Mouse (Mus musculus) heart, embryonic 14.5 days (tissue): ENCODE measurements around the gene Ubr2. TPM values are rescaled to one million over a fixed set of nuclear protein-coding genes. Genes with fewer than 3 reads are reported as not detected.

Source experiments
- ATAC-seq: fragments of 200-750 bp; cut with Nextera tagmentation; 2 replicates; pipeline ENCODE4 v1.8.0; 2017; ENCODE audit warnings: low read depth, moderate TSS enrichment; ENCODE audit not compliant: insufficient number of reproducible peaks, insufficient read depth, low FRiP score
- H3K27ac ChIP-seq, 2 experiments: fragments of 200-500 bp in 1 of 2; fragments of 300-500 bp in 1 of 2; sonication (generic) in 1 of 2; replicated peaks in 1 of 2; 2 replicates each; pipeline ENCODE4 v1.5.1; 2012 to 2014; ENCODE audit warnings: low read depth in 2 of 2, low read length in 2 of 2, control low read depth in 1 of 2, mild to moderate bottlenecking in 1 of 2, mixed read lengths in 1 of 2; ENCODE audit not compliant: control insufficient read depth in 1 of 2, insufficient read depth in 1 of 2
- H3K27me3 ChIP-seq: fragments of 300-500 bp; sonication (generic); 2 replicates; pipeline ENCODE4 v1.6.1; 2014; ENCODE audit warnings: mild to moderate bottlenecking, low read length, control low read depth; ENCODE audit not compliant: control insufficient read depth, insufficient read depth
- H3K36me3 ChIP-seq: fragments of 300-500 bp; sonication (generic); 2 replicates; pipeline ENCODE4 v1.6.1; 2014; ENCODE audit warnings: mild to moderate bottlenecking, control low read depth, low read length, mixed read lengths; ENCODE audit not compliant: control insufficient read depth, insufficient read depth
- H3K4me1 ChIP-seq, 2 experiments: fragments of 200-500 bp in 1 of 2; fragments of 300-500 bp in 1 of 2; sonication (generic) in 1 of 2; 2 replicates each; pipeline ENCODE4 v1.6.1; 2012 to 2014; ENCODE audit warnings: low read length in 2 of 2, control low read depth in 1 of 2, mixed read lengths in 1 of 2; ENCODE audit not compliant: control insufficient read depth in 2 of 2, insufficient read depth in 2 of 2
- H3K4me2 ChIP-seq: fragments of 300-500 bp; sonication (generic); 2 replicates; pipeline ENCODE4 v1.6.1; 2014; ENCODE audit warnings: mild to moderate bottlenecking, low read length
- H3K4me3 ChIP-seq, 2 experiments: fragments of 200-500 bp in 1 of 2; fragments of 300-500 bp in 1 of 2; sonication (generic) in 1 of 2; 2 replicates each; pipeline ENCODE4 v1.5.1; 2012 to 2014; ENCODE audit warnings: low read length in 2 of 2, mild to moderate bottlenecking in 2 of 2, control low read depth in 1 of 2, low read depth in 1 of 2, moderate library complexity in 1 of 2; ENCODE audit not compliant: control insufficient read depth in 1 of 2, insufficient read depth in 1 of 2
- H3K9ac ChIP-seq: fragments of 300-500 bp; sonication (generic); 2 replicates; pipeline ENCODE4 v1.6.1; 2014; ENCODE audit warnings: mild to moderate bottlenecking, low read length
- H3K9me3 ChIP-seq: fragments of 300-500 bp; sonication (generic); 2 replicates; pipeline ENCODE4 v1.6.1; 2016; ENCODE audit warnings: low read length, control low read depth; ENCODE audit not compliant: control insufficient read depth
- WGBS: fragments of 180-500 bp; shearing (Covaris S2); extraction: QIAGEN DNeasy Blood & Tissue Kit; methylation state at CpG from one replicate; pipeline ENCODE4 v1.1.7; 2014; 5-methylcytosine and 5-hydroxymethylcytosine counted together
- polyA plus RNA-seq: library from polyadenylated mRNA; unstranded; fragments of >200 nt; fragmentation: Nextera tagmentation; extraction: Ambion mirVana; gene quantifications from 2 replicates; pipeline ENCODE4 v1.2.1, GENCODE M21; 2014

Gene Ubr2
- polyA plus RNA-seq, 1 experiment from 2014 or later: 26.2 TPM

DNA sequence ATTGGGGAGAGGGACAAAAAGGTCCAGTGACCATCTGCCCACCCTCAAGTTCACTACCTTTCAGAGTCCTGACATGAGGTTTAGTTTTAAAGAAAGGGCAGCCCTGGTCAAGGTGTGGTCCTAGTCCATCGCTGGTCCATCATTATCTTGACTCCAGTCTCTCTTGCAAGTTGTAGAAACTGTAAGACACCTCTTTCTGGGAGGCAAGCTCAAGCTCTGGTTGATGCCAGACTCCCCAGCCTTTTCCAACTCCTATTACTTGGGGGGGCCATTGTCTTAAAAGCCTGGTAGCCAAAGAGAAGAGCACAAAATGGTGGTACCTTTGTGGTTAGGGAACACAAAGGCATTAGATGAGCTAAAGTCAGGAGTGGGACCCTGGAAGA lies 1.3 kb upstream of the Ubr2 start:
- H3K27me3 ChIP-seq: no peaks in the 10 kb centered on the region
- WGBS: 86% methylated on average over 1 of the region's 1 CpGs
- H3K27ac ChIP-seq: no peak overlapping the region
- no peak overlapping the region for H3K4me3 ChIP-seq
- no peaks in the 10 kb centered on the region for H3K9me3 ChIP-seq
- no peak overlapping the region for H3K4me2 ChIP-seq
- H3K4me1 ChIP-seq: peaks cover 3 to 19% of the 10 kb centered on the region in 2 experiments
- ATAC-seq: no peak
- no peak overlapping the region for H3K9ac ChIP-seq
- peaks cover 9% of the 10 kb centered on the region for H3K36me3 ChIP-seq

DNA sequence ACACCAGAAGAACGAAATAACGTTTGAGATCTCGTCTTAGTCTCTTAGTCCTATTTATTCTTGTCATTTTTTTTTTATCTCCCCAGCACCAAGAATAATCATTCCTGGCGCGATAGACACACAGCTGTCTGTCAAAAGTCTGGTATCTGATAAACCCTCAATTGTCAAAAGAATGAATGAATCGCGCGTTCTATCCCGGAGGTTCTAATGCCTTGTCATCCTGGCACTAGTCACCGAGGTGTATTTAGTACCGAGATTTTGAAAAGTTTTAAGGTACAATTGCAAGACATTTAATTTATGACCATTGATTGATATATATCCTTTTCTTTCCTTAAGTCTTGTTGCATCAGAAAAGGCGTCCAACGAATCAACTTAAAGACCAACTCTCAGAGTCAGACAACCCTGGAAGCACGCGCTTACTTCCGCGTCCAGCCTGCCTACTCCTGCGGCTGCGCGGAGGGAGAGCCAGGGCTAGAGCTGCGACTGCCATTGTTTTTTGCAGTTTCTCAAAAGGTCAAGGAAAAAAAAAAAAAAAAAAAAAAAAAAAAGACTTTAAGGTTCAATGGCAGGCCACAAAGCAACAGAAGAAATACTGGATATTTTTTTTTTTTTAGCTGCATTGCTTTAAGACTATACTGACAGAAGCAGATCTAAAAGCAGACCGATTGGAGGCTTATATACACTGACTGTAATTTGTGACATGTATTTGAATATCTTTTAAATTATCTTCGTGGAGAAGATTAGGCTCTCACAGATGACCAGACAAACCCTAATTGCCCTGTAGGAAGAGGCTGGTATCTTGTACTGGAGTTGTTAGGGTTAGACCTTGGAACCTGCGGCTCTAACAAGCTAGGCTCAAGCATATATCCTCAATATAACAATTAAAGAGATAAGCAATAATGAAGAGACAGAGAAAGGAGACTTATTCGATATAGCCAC lies 635 bp upstream of the Ubr2 start:
- H3K27me3 ChIP-seq: no peaks in the 10 kb centered on the region
- peak overlapping the region; percentile 33 to 80 for H3K4me3 ChIP-seq
- 12% methylated on average over 25 of the region's 25 CpGs for WGBS
- no peak for ATAC-seq
- H3K4me2 ChIP-seq: peak overlapping the region; percentile 86
- peaks cover 9 to 25% of the 10 kb centered on the region in 2 experiments for H3K4me1 ChIP-seq
- peaks cover 13% of the 10 kb centered on the region for H3K36me3 ChIP-seq
- peak overlapping the region; percentile 90 for H3K9ac ChIP-seq
- H3K9me3 ChIP-seq: no peaks in the 10 kb centered on the region
- H3K27ac ChIP-seq: peak overlapping the region; percentile 74 to 96

DNA sequence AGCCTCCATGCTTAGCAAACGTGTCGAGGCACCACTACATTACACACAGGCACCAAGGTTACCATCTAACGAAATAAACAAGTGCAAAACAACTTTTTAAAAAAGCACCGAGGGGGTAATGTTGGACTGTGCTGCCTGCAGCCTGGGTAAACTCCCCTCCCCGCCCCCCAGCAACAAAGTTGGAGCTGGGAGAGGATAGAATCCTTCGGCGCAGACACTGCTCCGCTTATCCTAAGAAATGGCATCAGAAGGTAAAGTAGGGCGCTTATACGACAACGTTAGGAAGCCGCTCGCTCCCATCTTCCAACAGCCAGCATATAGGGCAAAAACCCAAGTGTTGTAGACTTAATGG lies 834 bp downstream of the Ubr2 start:
- Histone ChIP-seq H3K4me1 (peaks cover 9 to 30% of the 10 kb centered on the region in 2 experiments), H3K4me3 (peak overlapping the region; percentile 80 to 95), H3K27me3 (no peaks in the 10 kb centered on the region), H3K27ac (peak overlapping the region; percentile 96 to 98), H3K4me2 (peak overlapping the region; percentile 86), H3K9ac (peak overlapping the region; percentile 90), H3K36me3 (peaks cover 13% of the 10 kb centered on the region), H3K9me3 (no peaks in the 10 kb centered on the region)
- no peak for ATAC-seq
- under 1% methylated on average over 13 of the region's 13 CpGs for WGBS

DNA sequence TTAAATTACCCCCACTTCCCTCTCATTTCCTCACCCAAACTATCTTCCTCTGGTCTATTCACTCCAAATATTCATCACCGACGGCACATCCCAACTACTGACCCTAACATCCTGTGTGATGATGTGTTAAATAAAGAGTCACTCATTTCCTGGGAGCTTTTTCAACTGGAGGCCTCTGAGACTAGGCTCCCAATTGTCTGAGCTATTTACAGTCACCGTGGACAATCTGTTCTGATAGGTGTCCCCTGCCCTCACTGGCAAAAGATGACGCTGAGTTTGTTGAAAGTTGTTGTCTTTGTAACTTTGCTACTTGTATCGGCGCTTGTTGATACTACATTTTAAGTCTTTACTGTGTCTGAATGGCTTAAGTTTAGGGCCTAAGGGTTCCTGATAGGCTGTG lies 1.3 kb downstream of the Ubr2 start:
- no peak for ATAC-seq
- Histone ChIP-seq H3K4me3 (peak overlapping the region; percentile 80 to 95; a peak in 3 of 4 replicates), H3K9ac (peak overlapping the region; percentile 90), H3K27me3 (no peaks in the 10 kb centered on the region), H3K4me1 (peaks cover 9 to 30% of the 10 kb centered on the region in 2 experiments), H3K4me2 (peak overlapping the region; percentile 86), H3K9me3 (no peaks in the 10 kb centered on the region), H3K36me3 (peaks cover 17% of the 10 kb centered on the region), H3K27ac (peak overlapping the region; percentile 96 to 98; a peak in 3 of 4 replicates)
- 6% methylated on average over 6 of the region's 6 CpGs for WGBS

DNA sequence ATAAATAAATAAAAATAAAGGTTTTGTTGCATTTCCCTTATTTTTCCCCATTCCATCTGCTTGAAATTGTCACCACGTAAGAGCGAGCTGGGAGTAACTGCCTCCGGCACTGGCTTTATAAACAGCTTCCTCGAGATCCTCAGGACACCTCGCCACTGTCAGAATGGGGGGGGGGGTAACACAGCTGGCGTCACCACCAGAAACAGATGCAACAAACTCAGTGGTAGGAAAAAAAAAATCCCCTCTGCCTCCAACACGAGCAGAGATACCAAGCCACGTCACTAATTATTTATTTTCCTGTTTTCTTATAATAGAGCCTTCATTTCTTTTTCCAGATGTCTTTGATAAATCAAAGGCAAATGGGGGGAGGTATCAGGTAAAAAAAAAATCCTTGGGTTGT lies 1.9 kb downstream of the Ubr2 start:
- peaks cover 9 to 30% of the 10 kb centered on the region in 2 experiments for H3K4me1 ChIP-seq
- H3K9me3 ChIP-seq: no peaks in the 10 kb centered on the region
- H3K4me3 ChIP-seq: peak overlapping the region in 1 of 2 experiments; percentile 80; a peak in 2 of 4 replicates
- H3K27me3 ChIP-seq: no peaks in the 10 kb centered on the region
- H3K27ac ChIP-seq: peak overlapping the region in 1 of 2 experiments; percentile 96; a peak in 1 of 4 replicates
- ATAC-seq: no peak
- H3K4me2 ChIP-seq: peak overlapping the region; percentile 86
- peak overlapping the region; percentile 90 for H3K9ac ChIP-seq
- peaks cover 18% of the 10 kb centered on the region for H3K36me3 ChIP-seq
- 42% methylated on average over 8 of the region's 8 CpGs for WGBS

DNA sequence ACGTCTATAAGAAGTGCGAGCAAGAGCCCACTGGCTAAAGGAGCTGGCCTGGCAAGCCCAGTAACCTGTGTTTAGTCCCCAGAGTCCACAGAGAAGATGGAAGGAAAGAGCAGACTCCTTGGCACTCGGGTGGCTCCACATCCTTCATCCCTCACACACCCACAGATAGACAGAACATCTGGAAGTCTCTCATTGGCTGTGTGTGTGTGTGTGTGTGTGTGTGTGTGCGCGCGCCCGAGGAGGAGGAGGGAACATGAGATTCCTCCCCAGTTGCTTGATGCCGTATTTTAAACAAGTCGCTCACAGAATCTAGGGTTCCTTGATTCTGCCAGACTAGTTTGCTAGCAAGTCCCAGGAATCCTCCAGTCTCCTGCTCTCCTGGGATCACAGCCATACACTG lies 3.6 kb downstream of the Ubr2 start:
- Histone ChIP-seq H3K4me1 (peaks cover 9 to 30% of the 10 kb centered on the region in 2 experiments), H3K4me2 (no peak overlapping the region), H3K9me3 (no peaks in the 10 kb centered on the region), H3K36me3 (peaks cover 20% of the 10 kb centered on the region), H3K9ac (no peak overlapping the region), H3K4me3 (no peak overlapping the region), H3K27me3 (no peaks in the 10 kb centered on the region), H3K27ac (no peak overlapping the region)
- ATAC-seq: no peak
- 82% methylated on average over 9 of the region's 9 CpGs for WGBS

DNA sequence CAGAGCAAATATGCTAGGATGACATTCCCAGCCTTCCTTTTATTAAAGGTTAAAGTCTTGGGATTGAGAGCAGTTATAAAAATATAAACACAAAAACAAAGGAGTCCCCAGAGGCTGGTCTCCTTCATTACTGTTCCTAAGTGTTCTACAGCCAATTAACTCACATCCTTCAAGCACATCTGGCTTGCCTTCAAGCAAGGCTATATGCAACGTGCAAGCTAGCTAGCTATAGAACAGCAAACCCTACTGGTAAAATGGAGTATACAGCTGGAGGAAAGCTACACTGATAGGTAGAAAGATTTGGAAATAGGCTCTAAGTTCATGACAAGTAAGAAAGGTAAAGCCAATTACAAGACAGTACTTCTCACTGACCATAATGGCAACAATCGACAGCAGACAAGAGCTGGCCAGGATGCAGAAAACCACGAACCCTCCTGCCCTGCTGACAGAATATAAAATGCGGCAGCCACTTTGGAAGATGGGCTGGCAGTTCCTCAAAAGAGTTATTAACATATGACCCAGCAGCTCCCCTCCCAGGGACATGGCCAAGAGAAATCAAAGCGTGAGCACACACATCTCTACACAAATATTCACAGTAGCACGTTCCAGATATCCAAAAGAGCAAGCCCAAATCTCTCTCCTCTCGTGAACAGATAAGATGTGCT lies 4.5 kb downstream of the Ubr2 start:
- 0 out of 2 replicates have a peak overlapping the region, but pooled peaks have one; percentile 4 for H3K4me2 ChIP-seq
- no peaks in the 10 kb centered on the region for H3K9me3 ChIP-seq
- peak overlapping the region in 1 of 2 experiments; percentile 25; a peak in 1 of 4 replicates for H3K27ac ChIP-seq
- H3K36me3 ChIP-seq: peaks cover 24% of the 10 kb centered on the region
- WGBS: 32% methylated on average over 7 of the region's 7 CpGs
- no peaks in the 10 kb centered on the region for H3K27me3 ChIP-seq
- H3K9ac ChIP-seq: no peak overlapping the region
- no peak overlapping the region for H3K4me3 ChIP-seq
- ATAC-seq: no peak
- peaks cover 9 to 30% of the 10 kb centered on the region in 2 experiments for H3K4me1 ChIP-seq
